Mouse (Mus musculus): ENCODE results near the gene Evx2. TPM values are rescaled to one million over a fixed set of nuclear protein-coding genes. Genes with fewer than 3 reads are reported as not detected.

The Evx2 gene
- polyA plus RNA-seq, 1 experiment from 2014 or later, result 1.3 TPM

- H3K9me3 ChIP-seq (ENCODE audit: control insufficient read depth, low read length), result no peaks in the 10 kb centered on the region
- no peak overlapping the region for H3K27ac ChIP-seq
- no peak overlapping the region for H3K4me3 ChIP-seq (replicated peaks; ENCODE audit: low read length)
- 0 out of 2 replicates have a peak, but pooled peaks cover 3% of the 10 kb centered on the region for H3K4me1 ChIP-seq (replicated peaks; ENCODE audit: control insufficient read depth, insufficient read depth, low read length)
- peaks cover 84% of the 10 kb centered on the region for H3K27me3 ChIP-seq (ENCODE audit: control insufficient read depth, insufficient read depth, low read length)
- 11% methylated on average over 6 of the region's 6 CpGs for WGBS
- no peak for DNase-seq (ENCODE audit: low spot score)
- no peak overlapping the region for H3K4me2 ChIP-seq (replicated peaks)
- no peaks in the 10 kb centered on the region for H3K36me3 ChIP-seq (replicated peaks; ENCODE audit: control insufficient read depth, insufficient read depth)
- ATAC-seq (ENCODE audit: low FRiP score), result no peak
- no peak overlapping the region for H3K9ac ChIP-seq
These were observed 43.5 kb upstream of the Evx2 start for GRCm38 (mm10) chr2:74702820-74703219.

GRCm38 (mm10) chr2:74701949-74702819 is 42.8 kb upstream of the Evx2 start:
- DNase-seq (ENCODE audit: low spot score) (peak; percentile 98), ATAC-seq (ENCODE audit: low FRiP score) (no peak)
- Histone ChIP-seq H3K4me3 (replicated peaks; ENCODE audit: low read length) (no peak overlapping the region), H3K4me1 (replicated peaks; ENCODE audit: control insufficient read depth, insufficient read depth, low read length) (0 out of 2 replicates have a peak, but pooled peaks cover 5% of the 10 kb centered on the region), H3K36me3 (replicated peaks; ENCODE audit: control insufficient read depth, insufficient read depth) (no peaks in the 10 kb centered on the region), H3K9ac (no peak overlapping the region), H3K4me2 (replicated peaks) (no peak overlapping the region), H3K27me3 (ENCODE audit: control insufficient read depth, insufficient read depth, low read length) (peaks cover 84% of the 10 kb centered on the region), H3K27ac (no peak overlapping the region), H3K9me3 (ENCODE audit: control insufficient read depth, low read length) (no peaks in the 10 kb centered on the region)
- 12% methylated on average over 17 of the region's 17 CpGs for WGBS

GRCm38 (mm10) chr2:74700546-74701112 is 41.3 kb upstream of the Evx2 start:
- H3K9me3 ChIP-seq (ENCODE audit: control insufficient read depth, low read length), result no peaks in the 10 kb centered on the region
- no peak overlapping the region for H3K4me3 ChIP-seq (replicated peaks; ENCODE audit: low read length)
- H3K27me3 ChIP-seq (ENCODE audit: control insufficient read depth, insufficient read depth, low read length), result peaks cover 85% of the 10 kb centered on the region
- WGBS, result 2% methylated on average over 22 of the region's 22 CpGs
- no peaks in the 10 kb centered on the region for H3K36me3 ChIP-seq (replicated peaks; ENCODE audit: control insufficient read depth, insufficient read depth)
- no peak overlapping the region for H3K27ac ChIP-seq
- no peak overlapping the region for H3K4me2 ChIP-seq (replicated peaks)
- ATAC-seq (ENCODE audit: low FRiP score) (no peak), DNase-seq (ENCODE audit: low spot score) (no peak)
- H3K4me1 ChIP-seq (replicated peaks; ENCODE audit: control insufficient read depth, insufficient read depth, low read length), result 0 out of 2 replicates have a peak, but pooled peaks cover 5% of the 10 kb centered on the region
- no peak overlapping the region for H3K9ac ChIP-seq

- H3K4me3 ChIP-seq (replicated peaks; ENCODE audit: low read length), result no peak overlapping the region
- no peak overlapping the region for H3K27ac ChIP-seq
- WGBS, result 2% methylated on average over 23 of the region's 23 CpGs
- H3K9me3 ChIP-seq (ENCODE audit: control insufficient read depth, low read length), result no peaks in the 10 kb centered on the region
- ATAC-seq (ENCODE audit: low FRiP score) (no peak), DNase-seq (ENCODE audit: low spot score) (no peak)
- no peaks in the 10 kb centered on the region for H3K36me3 ChIP-seq (replicated peaks; ENCODE audit: control insufficient read depth, insufficient read depth)
- H3K27me3 ChIP-seq (ENCODE audit: control insufficient read depth, insufficient read depth, low read length), result peaks cover 89% of the 10 kb centered on the region
- H3K4me2 ChIP-seq (replicated peaks), result no peak overlapping the region
- no peak overlapping the region for H3K9ac ChIP-seq
- H3K4me1 ChIP-seq (replicated peaks; ENCODE audit: control insufficient read depth, insufficient read depth, low read length), result 0 out of 2 replicates have a peak, but pooled peaks cover 5% of the 10 kb centered on the region
These were observed 40.5 kb upstream of the Evx2 start for GRCm38 (mm10) chr2:74699664-74700545.

- Histone ChIP-seq H3K9me3 (ENCODE audit: control insufficient read depth, low read length) (no peaks in the 10 kb centered on the region), H3K4me1 (replicated peaks; ENCODE audit: control insufficient read depth, insufficient read depth, low read length) (0 out of 2 replicates have a peak, but pooled peaks cover 5% of the 10 kb centered on the region), H3K4me2 (replicated peaks) (no peak overlapping the region), H3K4me3 (replicated peaks; ENCODE audit: low read length) (no peak overlapping the region), H3K36me3 (replicated peaks; ENCODE audit: control insufficient read depth, insufficient read depth) (no peaks in the 10 kb centered on the region), H3K27ac (no peak overlapping the region), H3K9ac (no peak overlapping the region), H3K27me3 (ENCODE audit: control insufficient read depth, insufficient read depth, low read length) (peaks cover 91% of the 10 kb centered on the region)
- DNase-seq (ENCODE audit: low spot score) (no peak), ATAC-seq (ENCODE audit: low FRiP score) (no peak)
- WGBS, result 2% methylated on average over 17 of the region's 17 CpGs
These were observed 39.7 kb upstream of the Evx2 start for GRCm38 (mm10) chr2:74699053-74699430.

- H3K27me3 ChIP-seq (ENCODE audit: control insufficient read depth, insufficient read depth, low read length), result peaks cover 91% of the 10 kb centered on the region
- no peaks in the 10 kb centered on the region for H3K9me3 ChIP-seq (ENCODE audit: control insufficient read depth, low read length)
- no peak overlapping the region for H3K9ac ChIP-seq
- 0 out of 2 replicates have a peak, but pooled peaks cover 5% of the 10 kb centered on the region for H3K4me1 ChIP-seq (replicated peaks; ENCODE audit: control insufficient read depth, insufficient read depth, low read length)
- WGBS, result under 1% methylated on average over 76 of the region's 86 CpGs
- DNase-seq (ENCODE audit: low spot score) (no peak), ATAC-seq (ENCODE audit: low FRiP score) (peak; percentile 57; the same call in 1 of the 2 replicates)
- no peaks in the 10 kb centered on the region for H3K36me3 ChIP-seq (replicated peaks; ENCODE audit: control insufficient read depth, insufficient read depth)
- H3K27ac ChIP-seq, result no peak overlapping the region
- H3K4me2 ChIP-seq (replicated peaks), result peak overlapping the region; percentile 46
- peak overlapping the region; percentile 25 for H3K4me3 ChIP-seq (replicated peaks; ENCODE audit: low read length)
These were observed 39.1 kb upstream of the Evx2 start for GRCm38 (mm10) chr2:74698201-74699052.

- ATAC-seq (ENCODE audit: low FRiP score), result peak; percentile 46; the same call in 1 of the 2 replicates
- no peaks in the 10 kb centered on the region for H3K9me3 ChIP-seq (ENCODE audit: control insufficient read depth, low read length)
- H3K27me3 ChIP-seq (ENCODE audit: control insufficient read depth, insufficient read depth, low read length), result peaks cover 91% of the 10 kb centered on the region
- peak within 1 kb of the TSS; percentile 46 for H3K4me2 ChIP-seq (replicated peaks)
- H3K9ac ChIP-seq, result no peak within 1 kb of the TSS
- H3K4me3 ChIP-seq (replicated peaks; ENCODE audit: low read length), result peak within 1 kb of the TSS; percentile 25
- WGBS, result under 1% methylated on average over 43 of the region's 43 CpGs
- H3K4me1 ChIP-seq (replicated peaks; ENCODE audit: control insufficient read depth, insufficient read depth, low read length), result 0 out of 2 replicates have a peak, but pooled peaks cover 5% of the 10 kb centered on the region
- no peak for DNase-seq (ENCODE audit: low spot score)
- H3K27ac ChIP-seq, result no peak within 1 kb of the TSS
- no peaks in the 10 kb centered on the region for H3K36me3 ChIP-seq (replicated peaks; ENCODE audit: control insufficient read depth, insufficient read depth)
These were observed 38.3 kb upstream of the Evx2 start, which contains the start of gene Hoxd9 for GRCm38 (mm10) chr2:74697567-74698121. TSS of gene Hoxd9 (plus strand) at chr2:74697727.
